Mouse (Mus musculus): ENCODE measurements around the gene Rps18. TPM values are rescaled to one million over a fixed set of nuclear protein-coding genes. Genes with fewer than 3 reads are reported as not detected.
"Not testable (repeated sequence)": the region's sequence is repeated elsewhere in the genome, so short reads cannot be mapped to it uniquely, and the experiment has no call there.

The Rps18 gene
- polyA plus RNA-seq, 1 experiment from 2014 or later, result 891 TPM

- peak overlapping the region; percentile 92 for H3K27ac ChIP-seq (replicated peaks)
- under 1% methylated on average over 27 of the region's 27 CpGs for WGBS
- peak overlapping the region; percentile 74 for H3K4me2 ChIP-seq (replicated peaks)
- H3K9ac ChIP-seq (replicated peaks), result peak overlapping the region; percentile 62
- H3K36me3 ChIP-seq, H3K9me3 ChIP-seq: not testable (repeated sequence)
- ATAC-seq (ENCODE audit: low FRiP score, low read depth), result peak; percentile 95
- H3K4me3 ChIP-seq, result peak overlapping the region; percentile 54
- H3K27me3 ChIP-seq, result peaks cover 42% of the 10 kb centered on the region
- peaks cover 15% of the 10 kb centered on the region for H3K4me1 ChIP-seq
Measured at GRCm38 (mm10) chr17:33981192-33981909, 25.6 kb upstream of the Rps18 start.

- no peak overlapping the region for H3K9ac ChIP-seq (replicated peaks)
- H3K27me3 ChIP-seq, result peaks cover 47% of the 10 kb centered on the region
- WGBS, result 83% methylated on average over 19 of the region's 19 CpGs
- H3K4me2 ChIP-seq (replicated peaks), result no peak overlapping the region
- H3K9me3 ChIP-seq, result no peaks in the 10 kb centered on the region
- 0 out of 2 replicates have a peak overlapping the region, but pooled peaks have one; percentile 9 for H3K4me3 ChIP-seq
- peaks cover 15% of the 10 kb centered on the region for H3K4me1 ChIP-seq
- ATAC-seq (ENCODE audit: low FRiP score, low read depth), result peak; percentile 17; the same call in 1 of the 2 replicates
- H3K27ac ChIP-seq (replicated peaks), result no peak overlapping the region
- no peaks in the 10 kb centered on the region for H3K36me3 ChIP-seq
Measured at GRCm38 (mm10) chr17:33980181-33981035, 24.6 kb upstream of the Rps18 start.

- no peaks in the 10 kb centered on the region for H3K9me3 ChIP-seq
- H3K4me1 ChIP-seq, result peaks cover 15% of the 10 kb centered on the region
- no peak overlapping the region for H3K27ac ChIP-seq (replicated peaks)
- no peak for ATAC-seq (ENCODE audit: low FRiP score, low read depth)
- no peaks in the 10 kb centered on the region for H3K36me3 ChIP-seq
- WGBS, result 77% methylated on average over 6 of the region's 6 CpGs
- no peak overlapping the region for H3K4me3 ChIP-seq
- H3K4me2 ChIP-seq (replicated peaks), result no peak overlapping the region
- peaks cover 56% of the 10 kb centered on the region for H3K27me3 ChIP-seq
- no peak overlapping the region for H3K9ac ChIP-seq (replicated peaks)
Measured at GRCm38 (mm10) chr17:33979512-33980050, 23.8 kb upstream of the Rps18 start.

GRCm38 (mm10) chr17:33978631-33979031, 22.8 kb upstream of the Rps18 start:
- ATAC-seq (ENCODE audit: low FRiP score, low read depth), result no peak
- H3K27me3 ChIP-seq, result peaks cover 56% of the 10 kb centered on the region
- peak overlapping the region; percentile 52 for H3K4me2 ChIP-seq (replicated peaks)
- H3K9ac ChIP-seq (replicated peaks), result peak overlapping the region; percentile 8
- no peaks in the 10 kb centered on the region for H3K9me3 ChIP-seq
- H3K36me3 ChIP-seq, result no peaks in the 10 kb centered on the region
- H3K27ac ChIP-seq (replicated peaks), result no peak overlapping the region
- H3K4me3 ChIP-seq, result peak overlapping the region; percentile 33
- peaks cover 15% of the 10 kb centered on the region for H3K4me1 ChIP-seq
- WGBS, result 0% methylated on average over 17 of the region's 17 CpGs

- H3K36me3 ChIP-seq, result no peaks in the 10 kb centered on the region
- peak overlapping the region; percentile 52 for H3K4me2 ChIP-seq (replicated peaks)
- H3K4me1 ChIP-seq, result peaks cover 15% of the 10 kb centered on the region
- H3K9me3 ChIP-seq, result no peaks in the 10 kb centered on the region
- H3K27ac ChIP-seq (replicated peaks), result no peak overlapping the region
- no peak for ATAC-seq (ENCODE audit: low FRiP score, low read depth)
- peaks cover 56% of the 10 kb centered on the region for H3K27me3 ChIP-seq
- peak overlapping the region; percentile 33 for H3K4me3 ChIP-seq
- 3% methylated on average over 57 of the region's 57 CpGs for WGBS
- H3K9ac ChIP-seq (replicated peaks), result peak overlapping the region; percentile 8
Measured at GRCm38 (mm10) chr17:33977861-33978557, 22.2 kb upstream of the Rps18 start.

- H3K27me3 ChIP-seq, result peaks cover 43% of the 10 kb centered on the region
- no peak overlapping the region for H3K27ac ChIP-seq (replicated peaks)
- no peaks in the 10 kb centered on the region for H3K36me3 ChIP-seq
- no peak for ATAC-seq (ENCODE audit: low FRiP score, low read depth)
- H3K4me2 ChIP-seq (replicated peaks), result no peak overlapping the region
- WGBS, result 71% methylated on average over 3 of the region's 3 CpGs
- no peak overlapping the region for H3K9ac ChIP-seq (replicated peaks)
- no peaks in the 10 kb centered on the region for H3K9me3 ChIP-seq
- peaks cover 4% of the 10 kb centered on the region for H3K4me1 ChIP-seq
- no peak overlapping the region for H3K4me3 ChIP-seq
Measured at GRCm38 (mm10) chr17:33973572-33973971, 17.8 kb upstream of the Rps18 start.

GRCm38 (mm10) chr17:33972691-33973090, 16.9 kb upstream of the Rps18 start:
- Histone ChIP-seq H3K4me2 (replicated peaks) (no peak overlapping the region), H3K36me3 (no peaks in the 10 kb centered on the region), H3K4me3 (no peak overlapping the region), H3K9me3 (no peaks in the 10 kb centered on the region), H3K4me1 (no peaks in the 10 kb centered on the region), H3K27me3 (peaks cover 34% of the 10 kb centered on the region), H3K27ac (replicated peaks) (no peak overlapping the region), H3K9ac (replicated peaks) (no peak overlapping the region)
- ATAC-seq (ENCODE audit: low FRiP score, low read depth), result no peak
- 19% methylated on average over 1 of the region's 1 CpGs for WGBS

- ATAC-seq (ENCODE audit: low FRiP score, low read depth), result no peak
- WGBS, result 78% methylated on average over 4 of the region's 4 CpGs
- H3K4me1 ChIP-seq, result no peaks in the 10 kb centered on the region
- no peak overlapping the region for H3K4me2 ChIP-seq (replicated peaks)
- H3K9me3 ChIP-seq, result no peaks in the 10 kb centered on the region
- no peak overlapping the region for H3K4me3 ChIP-seq
- peaks cover 7% of the 10 kb centered on the region; the same call in 1 of the 2 replicates for H3K27me3 ChIP-seq
- H3K27ac ChIP-seq (replicated peaks), result no peak overlapping the region
- H3K9ac ChIP-seq (replicated peaks), result no peak overlapping the region
- peaks cover 23% of the 10 kb centered on the region for H3K36me3 ChIP-seq
Measured at GRCm38 (mm10) chr17:33969394-33969793, 13.6 kb upstream of the Rps18 start.

GRCm38 (mm10) chr17:33968927-33969326, 13.1 kb upstream of the Rps18 start:
- H3K4me3 ChIP-seq, result no peak overlapping the region
- peaks cover 26% of the 10 kb centered on the region for H3K36me3 ChIP-seq
- 31% methylated on average over 5 of the region's 5 CpGs for WGBS
- ATAC-seq (ENCODE audit: low FRiP score, low read depth), result 0 out of 2 replicates have a peak, but pooled peaks have one; percentile 27
- H3K27ac ChIP-seq (replicated peaks), result no peak overlapping the region
- H3K9me3 ChIP-seq, result no peaks in the 10 kb centered on the region
- H3K4me2 ChIP-seq (replicated peaks), result no peak overlapping the region
- no peaks in the 10 kb centered on the region for H3K4me1 ChIP-seq
- H3K9ac ChIP-seq (replicated peaks), result no peak overlapping the region
- peaks cover 7% of the 10 kb centered on the region; the same call in 1 of the 2 replicates for H3K27me3 ChIP-seq

GRCm38 (mm10) chr17:33968489-33968888, 12.7 kb upstream of the Rps18 start:
- H3K36me3 ChIP-seq, result peaks cover 30% of the 10 kb centered on the region
- ATAC-seq (ENCODE audit: low FRiP score, low read depth), result peak; percentile 38; the same call in 1 of the 2 replicates
- no peak overlapping the region for H3K27ac ChIP-seq (replicated peaks)
- H3K9ac ChIP-seq (replicated peaks), result no peak overlapping the region
- no peak overlapping the region for H3K4me3 ChIP-seq
- H3K4me2 ChIP-seq (replicated peaks), result no peak overlapping the region
- peaks cover 7% of the 10 kb centered on the region; the same call in 1 of the 2 replicates for H3K27me3 ChIP-seq
- H3K4me1 ChIP-seq, result no peaks in the 10 kb centered on the region
- 3% methylated on average over 9 of the region's 9 CpGs for WGBS
- H3K9me3 ChIP-seq, result no peaks in the 10 kb centered on the region

GRCm38 (mm10) chr17:33965846-33966550, 10.2 kb upstream of the Rps18 start:
- Histone ChIP-seq H3K36me3 (peaks cover 55% of the 10 kb centered on the region), H3K9me3 (no peaks in the 10 kb centered on the region), H3K9ac (replicated peaks) (no peak overlapping the region), H3K4me1 (no peaks in the 10 kb centered on the region), H3K27me3 (no peaks in the 10 kb centered on the region), H3K27ac (replicated peaks) (no peak overlapping the region), H3K4me2 (replicated peaks) (no peak overlapping the region), H3K4me3 (no peak overlapping the region)
- ATAC-seq (ENCODE audit: low FRiP score, low read depth), result no peak
- WGBS, result 88% methylated on average over 16 of the region's 16 CpGs
